Comparison of ENCODE assay signal across 7 mouse cellular contexts in the genomic region with DNA sequence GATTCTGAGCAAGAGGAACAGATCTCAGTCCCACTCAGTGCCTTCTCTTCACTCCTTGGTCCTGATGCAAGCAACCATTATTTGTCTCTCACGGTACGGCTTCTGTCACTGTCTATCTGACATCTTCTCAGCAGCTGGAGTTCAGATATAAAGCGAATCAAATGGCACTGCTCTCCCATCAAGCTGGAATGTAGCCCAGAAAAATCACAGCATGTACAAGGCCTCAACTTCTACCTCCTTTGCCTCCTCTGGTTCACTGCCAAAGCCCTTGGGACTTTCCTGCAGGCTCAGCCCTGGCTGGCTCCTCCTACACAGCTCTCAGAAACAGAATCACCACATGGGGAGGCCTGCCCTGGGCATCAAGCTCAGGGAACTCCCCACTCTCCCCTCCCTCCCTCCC.
DNase-seq lines count a peak whose midpoint lies in the region; ATAC-seq and TF ChIP-seq lines count a peak whose summit lies in the region.

No protein-coding gene starts in this region.

- peak; percentile 26 for DNase-seq in liver
- DNase-seq in liver, postnatal 0 days = no peak
- peak; percentile 80 to 85 for DNase-seq in adrenal gland, postnatal 36 days
- peak; percentile 24 for DNase-seq in forelimb bud, embryonic 11.5 days (ENCODE audit: low read depth, low spot score)
- DNase-seq in left cerebral cortex, postnatal 4 days = peak; percentile 47
- DNase-seq in telencephalon, adult 2 months (ENCODE audit: low read depth, low spot score) = peak; percentile 59
- no peak for DNase-seq in cerebellum, postnatal 14 days

- no peak for TF ChIP-seq CTCF in liver, postnatal 0 days (IDR thresholded peaks at IDR 0.05; ENCODE audit: low read depth)

- intact Hi-C loops in left cerebral cortex, postnatal 4 days (cut with DNase I) = no loop called here

- no peak overlapping the region for H3K9ac ChIP-seq in liver, postnatal 0 days (replicated peaks)

- H3K27ac ChIP-seq in liver, postnatal 0 days (ENCODE audit: low read depth) = no peak overlapping the region

- no peak overlapping the region for H3K4me3 ChIP-seq in liver, postnatal 0 days (ENCODE audit: low read depth, low read length)

- WGBS in liver, postnatal 0 days (ENCODE audit: insufficient replicate concordance) = 72% methylated on average over 3 of the region's 3 CpGs

- no peaks in the 10 kb centered on the region for H3K36me3 ChIP-seq in liver, postnatal 0 days (replicated peaks; ENCODE audit: insufficient read depth, low read length)

- no peaks in the 10 kb centered on the region for H3K4me1 ChIP-seq in liver, postnatal 0 days (ENCODE audit: insufficient read depth)

- H3K4me2 ChIP-seq in liver, postnatal 0 days (ENCODE audit: low read depth, low read length) = no peak overlapping the region

- H3K27me3 ChIP-seq in liver, postnatal 0 days (ENCODE audit: insufficient read depth, low read length) = no peaks in the 10 kb centered on the region

- no peak for TF ChIP-seq EP300 in liver, postnatal 0 days (IDR thresholded peaks at IDR 0.05; ENCODE audit: low read depth)

- no peaks in the 10 kb centered on the region for H3K9me3 ChIP-seq in liver, postnatal 0 days (ENCODE audit: low read length)

- ATAC-seq in liver, postnatal 0 days = no peak

Comparison
In these comparisons a context has a peak if more than half of its experiments do, and no peak if none do; other contexts are left out.
1. DNase-seq: peak in liver (single experiment), adrenal gland, postnatal 36 days (2 of 2), forelimb bud, embryonic 11.5 days (single experiment), left cerebral cortex, postnatal 4 days (single experiment) and telencephalon, adult 2 months (single experiment); none in liver, postnatal 0 days (single experiment) and cerebellum, postnatal 14 days (0 of 2).